Mouse (Mus musculus) forebrain, embryonic 16.5 days (tissue): Measurements from ENCODE around the gene Dph5. TPM values are rescaled to one million over a fixed set of nuclear protein-coding genes. Genes with fewer than 3 reads are reported as not detected.
A peak's percentile ranks its signal among the peaks of the same experiment; 100 is the strongest.

Source experiments
- ATAC-seq: fragments of 200-750 bp; cut with Nextera tagmentation; 2 replicates; pipeline ENCODE4 v1.8.0; 2017; ENCODE audit warnings: mild to moderate bottlenecking, moderate library complexity
- H3K27ac ChIP-seq: fragments of 300-500 bp; sonication (generic); 2 replicates; pipeline ENCODE4 v1.5.1; 2014; ENCODE audit warnings: low read length, control low read depth
- H3K27me3 ChIP-seq: fragments of 300-500 bp; sonication (generic); replicated peaks from 2 replicates; pipeline ENCODE4 v1.6.1; 2014; ENCODE audit warnings: low read length; ENCODE audit not compliant: control insufficient read depth, insufficient read depth
- H3K36me3 ChIP-seq: fragments of 300-500 bp; sonication (generic); 2 replicates; pipeline ENCODE4 v1.6.1; 2014; ENCODE audit not compliant: control insufficient read depth, insufficient read depth
- H3K4me1 ChIP-seq: fragments of 300-500 bp; sonication (generic); replicated peaks from 2 replicates; pipeline ENCODE4 v1.6.1; 2014; ENCODE audit warnings: low read length; ENCODE audit not compliant: control insufficient read depth, insufficient read depth
- H3K4me2 ChIP-seq: fragments of 300-500 bp; sonication (generic); 2 replicates; pipeline ENCODE4 v1.6.1; 2014; ENCODE audit warnings: mild to moderate bottlenecking, low read length, control low read depth
- H3K4me3 ChIP-seq: fragments of 300-500 bp; sonication (generic); replicated peaks from 2 replicates; pipeline ENCODE4 v1.5.1; 2014; ENCODE audit warnings: mild to moderate bottlenecking, low read length, control low read depth
- H3K9ac ChIP-seq: fragments of 300-500 bp; sonication (generic); replicated peaks from 2 replicates; pipeline ENCODE4 v1.6.1; 2014; ENCODE audit warnings: low read depth, low read length, control low read depth
- H3K9me3 ChIP-seq: fragments of 300-500 bp; sonication (generic); 2 replicates; pipeline ENCODE4 v1.6.1; 2016; ENCODE audit warnings: low read length; ENCODE audit not compliant: control insufficient read depth
- WGBS: fragments of 180-500 bp; shearing (Covaris S2); extraction: QIAGEN DNeasy Blood & Tissue Kit; methylation state at CpG from one replicate; pipeline ENCODE4 v1.1.7; 2014; 5-methylcytosine and 5-hydroxymethylcytosine counted together
- polyA plus RNA-seq: library from polyadenylated mRNA; unstranded; fragments of >200 nt; fragmentation: Nextera tagmentation; extraction: Ambion mirVana; gene quantifications from 2 replicates; pipeline ENCODE4 v1.2.1, GENCODE M21; 2015

Dph5 gene
- 30.2 and 32.6 TPM in 2 replicates for polyA plus RNA-seq

DNA sequence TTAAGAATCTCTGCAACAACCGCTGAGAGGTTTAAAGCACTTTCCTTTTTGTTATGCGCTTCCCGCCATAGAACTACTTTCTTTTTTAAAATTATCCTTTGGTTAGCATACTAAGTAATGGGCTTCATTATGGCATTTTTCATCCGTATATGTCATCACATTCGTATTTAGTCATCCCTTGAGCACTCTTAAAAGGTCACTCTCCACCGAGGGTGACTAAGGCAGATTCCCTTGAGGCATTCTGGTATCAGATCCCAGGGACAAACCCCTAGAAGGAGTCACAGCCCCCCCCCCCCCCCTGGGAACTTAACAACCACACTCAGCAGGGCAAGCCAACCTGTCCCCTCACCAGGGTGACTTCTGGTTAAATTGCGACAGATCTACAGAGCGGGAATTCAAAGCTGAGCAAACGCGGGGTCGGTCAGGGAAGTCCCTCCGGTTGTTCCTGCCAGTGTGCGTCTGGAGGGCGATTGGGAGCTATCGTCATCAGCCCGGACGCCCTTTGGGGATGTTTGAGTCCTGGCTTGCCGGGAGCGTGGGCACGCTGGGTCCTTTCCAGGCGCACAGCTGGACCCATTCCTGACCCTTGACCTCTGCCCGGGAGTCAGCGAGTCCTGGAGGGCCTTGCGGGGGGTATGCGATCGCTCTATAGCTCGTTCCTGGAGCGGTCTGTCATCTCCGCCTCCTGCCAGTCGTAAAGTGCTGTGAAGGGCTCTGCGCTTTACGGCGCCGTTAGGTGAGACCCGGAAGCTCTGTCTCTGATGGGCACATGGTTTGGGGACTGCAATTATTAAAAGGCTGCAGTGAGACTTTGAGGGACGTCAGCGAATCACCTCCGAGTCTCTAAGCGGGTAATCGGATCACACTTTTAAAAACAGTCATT, at the start of gene Dph5:
TSS of gene Dph5 (plus strand) at position 411 of the 883 bp plus-strand sequence.
- WGBS: under 1% methylated on average over 40 of the region's 40 CpGs
- Histone ChIP-seq H3K27ac (peak within 1 kb of the TSS; percentile 85), H3K4me1 (peaks cover 6% of the 10 kb centered on the region), H3K4me3 (peak within 1 kb of the TSS; percentile 88), H3K4me2 (peak within 1 kb of the TSS; percentile 76), H3K9ac (peak within 1 kb of the TSS; percentile 91), H3K9me3 (no peaks in the 10 kb centered on the region), H3K27me3 (no peaks in the 10 kb centered on the region), H3K36me3 (no peaks in the 10 kb centered on the region; the same call in 1 of the 2 replicates)
- peak; percentile 99 for ATAC-seq

GRCm38 (mm10) chr3:115844566-115844965, 43.1 kb upstream of the Dph5 start:
- H3K4me3 ChIP-seq: no peak overlapping the region
- no peaks in the 10 kb centered on the region for H3K36me3 ChIP-seq
- H3K27ac ChIP-seq: no peak overlapping the region
- H3K4me1 ChIP-seq: peaks cover 6% of the 10 kb centered on the region
- 15% methylated on average over 3 of the region's 3 CpGs for WGBS
- H3K9ac ChIP-seq: no peak overlapping the region
- H3K9me3 ChIP-seq: no peaks in the 10 kb centered on the region
- no peak overlapping the region for H3K4me2 ChIP-seq
- ATAC-seq: peak; percentile 85
- H3K27me3 ChIP-seq: no peaks in the 10 kb centered on the region

DNA sequence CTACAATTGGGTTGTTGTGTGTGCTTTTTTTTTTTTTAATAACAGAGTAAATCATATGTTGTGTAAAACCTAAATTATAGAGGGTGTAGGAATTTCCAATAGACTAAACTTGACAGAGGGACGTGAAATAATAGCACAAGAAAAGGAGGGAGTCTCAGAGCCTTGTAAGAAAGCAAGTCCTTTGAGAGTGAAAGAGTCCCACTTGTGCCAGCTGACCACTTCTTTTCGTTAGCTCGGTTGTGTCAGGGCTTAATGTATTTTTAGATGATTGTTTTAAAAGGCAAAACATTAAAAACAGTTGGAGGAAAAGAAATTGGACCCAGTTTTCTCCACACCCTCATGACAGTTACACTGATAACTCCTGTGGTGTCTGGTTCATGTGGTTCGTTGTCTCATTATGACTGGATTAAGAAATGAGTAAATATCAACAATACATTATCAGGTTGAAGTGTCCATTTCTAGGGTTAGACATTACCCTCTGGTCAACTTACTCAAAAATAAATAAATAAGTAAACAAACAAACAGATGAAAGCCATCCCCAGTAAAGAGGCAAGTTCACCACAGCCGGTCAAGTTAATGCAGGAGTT, 42.5 kb upstream of the Dph5 start:
- peak overlapping the region; percentile 61; the same call in 1 of the 2 replicates for H3K27ac ChIP-seq
- no peak overlapping the region for H3K4me2 ChIP-seq
- no peak overlapping the region for H3K9ac ChIP-seq
- no peak overlapping the region for H3K4me3 ChIP-seq
- H3K9me3 ChIP-seq: no peaks in the 10 kb centered on the region
- WGBS: 24% methylated on average over 5 of the region's 5 CpGs
- no peaks in the 10 kb centered on the region for H3K36me3 ChIP-seq
- peaks cover 6% of the 10 kb centered on the region for H3K4me1 ChIP-seq
- peak; percentile 45 for ATAC-seq
- H3K27me3 ChIP-seq: no peaks in the 10 kb centered on the region

GRCm38 (mm10) chr3:115845724-115846123, 41.9 kb upstream of the Dph5 start:
- Histone ChIP-seq H3K4me2 (no peak overlapping the region), H3K27me3 (no peaks in the 10 kb centered on the region), H3K4me3 (no peak overlapping the region), H3K36me3 (no peaks in the 10 kb centered on the region), H3K9me3 (no peaks in the 10 kb centered on the region), H3K4me1 (peaks cover 6% of the 10 kb centered on the region), H3K27ac (no peak overlapping the region; the same call in 1 of the 2 replicates), H3K9ac (no peak overlapping the region)
- peak; percentile 55 for ATAC-seq
- 29% methylated on average over 1 of the region's 1 CpGs for WGBS

DNA sequence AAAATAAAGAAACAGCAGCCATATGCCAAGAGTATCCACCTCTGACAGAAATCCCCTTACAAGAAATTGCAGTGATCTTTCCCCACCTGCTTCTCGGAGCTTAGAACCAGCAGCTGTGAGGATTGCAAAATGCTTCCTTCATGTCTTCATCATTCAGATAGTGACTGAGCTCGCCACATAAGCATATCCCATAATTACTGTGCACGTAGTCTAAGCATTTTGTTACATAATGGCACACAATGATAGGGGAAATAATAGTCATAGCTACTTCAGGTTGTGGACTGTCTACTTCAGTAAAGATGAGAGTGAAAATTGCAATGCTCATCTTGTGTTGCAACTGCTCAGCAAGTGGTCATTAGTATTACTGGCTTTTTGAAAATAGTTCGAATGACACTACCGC, 41.5 kb upstream of the Dph5 start:
- Histone ChIP-seq H3K9ac (no peak overlapping the region), H3K4me3 (no peak overlapping the region), H3K4me2 (no peak overlapping the region), H3K4me1 (peaks cover 6% of the 10 kb centered on the region), H3K36me3 (no peaks in the 10 kb centered on the region), H3K9me3 (no peaks in the 10 kb centered on the region), H3K27ac (no peak overlapping the region), H3K27me3 (no peaks in the 10 kb centered on the region)
- no peak for ATAC-seq
- 66% methylated on average over 5 of the region's 5 CpGs for WGBS

DNA sequence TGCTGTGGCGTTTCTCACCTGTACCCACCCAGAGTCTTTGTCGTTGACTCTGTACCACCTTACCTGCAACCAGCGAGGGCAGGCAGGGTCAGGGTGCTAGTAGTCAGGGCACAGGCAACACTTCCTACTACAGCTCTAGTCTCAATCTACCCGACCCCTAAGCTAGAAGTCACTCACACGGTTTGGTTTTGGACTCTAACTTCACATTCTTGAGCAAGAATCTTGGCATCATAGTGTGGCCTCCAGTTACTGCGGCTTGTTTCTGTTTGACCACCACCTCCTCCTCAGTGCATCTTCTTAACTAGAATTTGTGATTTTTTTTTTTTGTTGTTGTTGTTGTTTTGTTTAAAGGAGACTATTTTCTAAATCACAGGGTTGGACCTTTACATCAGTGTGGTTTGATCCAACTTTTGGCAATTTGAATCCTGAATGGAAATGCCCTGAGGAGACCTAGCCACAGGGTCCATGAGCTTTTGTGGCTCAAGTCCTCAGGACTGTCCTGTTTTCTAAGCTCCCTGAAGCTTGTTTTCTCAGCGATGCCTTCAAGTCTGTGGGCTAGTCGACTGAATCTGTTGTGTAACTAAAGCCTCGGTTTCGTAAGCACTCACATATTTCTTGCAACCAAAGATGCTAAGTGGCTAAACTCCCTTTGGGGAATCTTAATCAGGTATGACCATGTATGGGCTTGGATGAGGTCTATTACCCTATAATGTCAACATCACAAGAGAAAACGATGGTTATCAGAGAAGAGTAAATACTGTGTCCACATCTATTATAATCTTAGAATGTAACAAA, 38.8 kb upstream of the Dph5 start:
- ATAC-seq: no peak
- no peak overlapping the region for H3K4me3 ChIP-seq
- no peaks in the 10 kb centered on the region for H3K27me3 ChIP-seq
- H3K27ac ChIP-seq: no peak overlapping the region
- H3K4me2 ChIP-seq: no peak overlapping the region
- H3K9me3 ChIP-seq: no peaks in the 10 kb centered on the region
- no peaks in the 10 kb centered on the region for H3K36me3 ChIP-seq
- H3K4me1 ChIP-seq: peaks cover 6% of the 10 kb centered on the region
- 89% methylated on average over 11 of the region's 11 CpGs for WGBS
- H3K9ac ChIP-seq: no peak overlapping the region

DNA sequence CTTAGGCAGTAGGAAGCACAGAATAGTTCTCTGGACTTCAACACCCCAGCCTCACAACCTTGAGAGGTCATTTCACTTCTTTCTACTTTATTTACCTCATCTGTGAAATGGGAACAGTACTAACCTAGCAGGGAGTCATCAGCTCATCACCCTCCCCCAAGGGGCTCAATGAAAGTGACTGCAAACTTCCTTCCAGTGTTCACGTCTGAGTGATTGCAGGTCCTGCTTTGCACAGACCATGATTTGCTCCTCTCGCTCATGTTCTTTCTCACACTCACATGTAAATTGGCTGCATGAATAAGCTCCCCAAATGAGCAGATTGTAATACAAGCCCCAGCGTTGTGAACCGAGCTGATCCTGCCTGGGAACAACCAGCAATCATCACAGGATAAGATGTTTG, 36.7 kb upstream of the Dph5 start:
- 28% methylated on average over 4 of the region's 4 CpGs for WGBS
- Histone ChIP-seq H3K36me3 (no peaks in the 10 kb centered on the region), H3K9me3 (no peaks in the 10 kb centered on the region), H3K4me3 (no peak overlapping the region), H3K4me2 (no peak overlapping the region), H3K9ac (no peak overlapping the region), H3K4me1 (peaks cover 3% of the 10 kb centered on the region), H3K27ac (no peak overlapping the region), H3K27me3 (no peaks in the 10 kb centered on the region)
- ATAC-seq: no peak

- ATAC-seq: no peak
- WGBS: 94% methylated on average over 7 of the region's 7 CpGs
- Histone ChIP-seq H3K9ac (no peak overlapping the region), H3K9me3 (no peaks in the 10 kb centered on the region), H3K27ac (no peak overlapping the region), H3K4me3 (no peak overlapping the region), H3K4me2 (no peak overlapping the region), H3K4me1 (peaks cover 14% of the 10 kb centered on the region), H3K36me3 (no peaks in the 10 kb centered on the region), H3K27me3 (no peaks in the 10 kb centered on the region)
These were observed 32.9 kb upstream of the Dph5 start for GRCm38 (mm10) chr3:115854672-115855191.

DNA sequence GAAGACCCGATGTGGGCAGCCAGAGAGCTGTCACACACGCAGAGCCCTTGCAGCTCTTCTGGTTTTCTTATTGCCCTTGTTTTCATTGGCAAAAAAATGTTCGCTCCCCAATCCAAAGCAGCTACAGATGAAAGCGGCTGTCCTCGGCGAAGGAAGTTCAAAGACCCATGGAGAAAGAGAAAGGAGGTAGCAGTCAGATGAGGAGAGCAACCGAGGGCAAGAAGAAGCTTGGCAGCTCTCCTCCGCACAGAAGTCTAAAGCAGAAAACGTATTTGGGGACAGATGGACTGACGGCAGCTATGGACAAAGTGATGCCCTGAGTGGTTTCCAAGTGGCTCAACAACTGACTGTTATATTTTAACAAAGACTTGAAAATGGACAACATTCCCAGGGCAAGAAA, 32.1 kb upstream of the Dph5 start:
- ATAC-seq: no peak
- Histone ChIP-seq H3K9ac (no peak overlapping the region), H3K4me3 (no peak overlapping the region), H3K36me3 (no peaks in the 10 kb centered on the region), H3K9me3 (no peaks in the 10 kb centered on the region), H3K4me2 (peak overlapping the region; percentile 21; the same call in 1 of the 2 replicates), H3K27ac (peak overlapping the region; percentile 56), H3K27me3 (no peaks in the 10 kb centered on the region), H3K4me1 (peaks cover 14% of the 10 kb centered on the region)
- 9% methylated on average over 10 of the region's 10 CpGs for WGBS
